Mouse (Mus musculus): ENCODE results near the gene Ifna12. TPM values are rescaled to one million over a fixed set of nuclear protein-coding genes. Genes with fewer than 3 reads are reported as not detected.
"Not testable (repeated sequence)": the region's sequence is repeated elsewhere in the genome, so short reads cannot be mapped to it uniquely, and the experiment has no call there.

Gene Ifna12
- polyA plus RNA-seq, 1 experiment = not detected

GRCm38 (mm10) chr4:88634311-88634710, 31.1 kb upstream of the Ifna12 start, which contains the start of gene C87499:
C87499 (minus strand) TSS chr4:88634411.
- no peak for TF ChIP-seq USF1 (IDR thresholded peaks at IDR 0.05; ENCODE audit: low read depth)
- no peak for TF ChIP-seq MYOD1 (IDR thresholded peaks at IDR 0.05; ENCODE audit: control insufficient read depth, insufficient read length, low read depth)
- no peak for TF ChIP-seq MAX (IDR thresholded peaks at IDR 0.05)
- TF ChIP-seq FOSL1 (IDR thresholded peaks at IDR 0.05; ENCODE audit: insufficient read depth, low read length, poor library complexity, severe bottlenecking) = no peak
- TF ChIP-seq CTCF (IDR thresholded peaks at IDR 0.05; ENCODE audit: control insufficient read depth, insufficient read depth, insufficient read length) = no peak
- TF ChIP-seq CEBPB (IDR thresholded peaks at IDR 0.05; ENCODE audit: low read depth) = no peak
- no peak for TF ChIP-seq MYOG (IDR thresholded peaks at IDR 0.05; ENCODE audit: control insufficient read depth, extremely low read depth, insufficient read length)
- no peak within 1 kb of the TSS for H3K4me3 ChIP-seq (ENCODE audit: insufficient read depth, poor library complexity, severe bottlenecking)
- H3K79me3 ChIP-seq (ENCODE audit: low read depth) = no peaks in the 10 kb centered on the region
- no peaks in the 10 kb centered on the region for H3K27me3 ChIP-seq (ENCODE audit: control insufficient read depth, insufficient read depth, insufficient read length)
- no peaks in the 10 kb centered on the region for H3K79me2 ChIP-seq (ENCODE audit: control insufficient read depth, insufficient read depth)
- no peak within 1 kb of the TSS for H3ac ChIP-seq (ENCODE audit: control insufficient read depth, insufficient read length, low read depth)
- no peaks in the 10 kb centered on the region for H3K36me3 ChIP-seq (ENCODE audit: control insufficient read depth, insufficient read depth)

DNA sequence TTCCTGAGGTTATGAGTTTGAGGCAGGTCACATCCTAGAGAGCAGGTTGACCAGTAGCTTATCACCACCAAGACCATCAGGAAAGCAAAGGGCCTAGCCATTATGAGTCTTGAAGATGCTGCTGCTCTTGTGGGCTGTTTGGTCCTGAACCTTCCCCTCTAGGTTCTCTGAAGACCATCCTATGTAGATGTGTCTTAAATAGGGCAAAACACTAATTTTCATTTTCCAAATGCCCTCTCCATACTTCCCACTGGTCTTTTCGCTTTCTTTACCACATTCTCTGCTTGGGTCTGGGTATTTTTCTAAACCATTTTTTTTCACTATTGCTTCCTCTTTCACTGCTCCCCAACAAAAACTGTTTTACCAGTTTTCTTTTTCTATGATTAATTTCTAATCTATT, 10.9 kb downstream of the Ifna12 start, which contains the start of gene Ifna9:
TSS of gene Ifna9 (minus strand) at position 101 of the 400 bp plus-strand sequence.
- no peak for TF ChIP-seq MAX (IDR thresholded peaks at IDR 0.05)
- TF ChIP-seq CTCF (IDR thresholded peaks at IDR 0.05; ENCODE audit: control insufficient read depth, insufficient read depth, insufficient read length) = no peak
- TF ChIP-seq MYOG (IDR thresholded peaks at IDR 0.05; ENCODE audit: control insufficient read depth, extremely low read depth, insufficient read length) = no peak
- TF ChIP-seq MYOD1 (IDR thresholded peaks at IDR 0.05; ENCODE audit: control insufficient read depth, insufficient read length, low read depth) = no peak
- TF ChIP-seq CEBPB (IDR thresholded peaks at IDR 0.05; ENCODE audit: low read depth) = no peak
- TF ChIP-seq USF1 (IDR thresholded peaks at IDR 0.05; ENCODE audit: low read depth) = no peak
- no peak for TF ChIP-seq FOSL1 (IDR thresholded peaks at IDR 0.05; ENCODE audit: insufficient read depth, low read length, poor library complexity, severe bottlenecking)

GRCm38 (mm10) chr4:88571698-88572097, 31.5 kb downstream of the Ifna12 start, which contains the start of gene Ifna14:
Ifna14 (minus strand) TSS chr4:88571798.
- Histone ChIP-seq H3K79me2 (ENCODE audit: control insufficient read depth, insufficient read depth) (no peaks in the 10 kb centered on the region), H3K4me3 (ENCODE audit: insufficient read depth, poor library complexity, severe bottlenecking) (no peak within 1 kb of the TSS), H3K27me3 (ENCODE audit: control insufficient read depth, insufficient read depth, insufficient read length) (peaks cover 5% of the 10 kb centered on the region), H3K79me3 (ENCODE audit: low read depth) (no peaks in the 10 kb centered on the region), H3ac (ENCODE audit: control insufficient read depth, insufficient read length, low read depth) (no peak within 1 kb of the TSS), H3K36me3 (ENCODE audit: control insufficient read depth, insufficient read depth) (no peaks in the 10 kb centered on the region)
- TF ChIP-seq MYOG (IDR thresholded peaks at IDR 0.05; ENCODE audit: control insufficient read depth, extremely low read depth, insufficient read length) (no peak), FOSL1 (IDR thresholded peaks at IDR 0.05; ENCODE audit: insufficient read depth, low read length, poor library complexity, severe bottlenecking) (no peak), USF1 (IDR thresholded peaks at IDR 0.05; ENCODE audit: low read depth) (no peak), MYOD1 (IDR thresholded peaks at IDR 0.05; ENCODE audit: control insufficient read depth, insufficient read length, low read depth) (no peak), CTCF (IDR thresholded peaks at IDR 0.05; ENCODE audit: control insufficient read depth, insufficient read depth, insufficient read length) (no peak)

More for the DNA sequence above, 10.9 kb downstream of the Ifna12 start, which contains the start of gene Ifna9:
- no peaks in the 10 kb centered on the region for H3K79me2 ChIP-seq (ENCODE audit: control insufficient read depth, insufficient read depth)
- no peak within 1 kb of the TSS for H3ac ChIP-seq (ENCODE audit: control insufficient read depth, insufficient read length, low read depth)
- H3K79me3 ChIP-seq (ENCODE audit: low read depth) = no peaks in the 10 kb centered on the region
- H3K36me3 ChIP-seq (ENCODE audit: control insufficient read depth, insufficient read depth) = no peaks in the 10 kb centered on the region
- H3K4me3 ChIP-seq (ENCODE audit: insufficient read depth, poor library complexity, severe bottlenecking) = no peak within 1 kb of the TSS
- no peaks in the 10 kb centered on the region for H3K27me3 ChIP-seq (ENCODE audit: control insufficient read depth, insufficient read depth, insufficient read length)

GRCm38 (mm10) chr4:88561791-88562190, 41.4 kb downstream of the Ifna12 start:
- TF ChIP-seq MYOD1 (IDR thresholded peaks at IDR 0.05; ENCODE audit: control insufficient read depth, insufficient read length, low read depth) (no peak), CEBPB (IDR thresholded peaks at IDR 0.05; ENCODE audit: low read depth) (no peak), MYOG (IDR thresholded peaks at IDR 0.05; ENCODE audit: control insufficient read depth, extremely low read depth, insufficient read length) (no peak), USF1 (IDR thresholded peaks at IDR 0.05; ENCODE audit: low read depth) (no peak), FOSL1 (IDR thresholded peaks at IDR 0.05; ENCODE audit: insufficient read depth, low read length, poor library complexity, severe bottlenecking) (no peak), CTCF (IDR thresholded peaks at IDR 0.05; ENCODE audit: control insufficient read depth, insufficient read depth, insufficient read length) (no peak), MAX (IDR thresholded peaks at IDR 0.05) (no peak)
- Histone ChIP-seq H3K4me3 (ENCODE audit: insufficient read depth, poor library complexity, severe bottlenecking) (no peak overlapping the region), H3K36me3 (ENCODE audit: control insufficient read depth, insufficient read depth) (no peaks in the 10 kb centered on the region), H3K27me3 (ENCODE audit: control insufficient read depth, insufficient read depth, insufficient read length) (no peaks in the 10 kb centered on the region), H3ac (ENCODE audit: control insufficient read depth, insufficient read length, low read depth) (no peak overlapping the region), H3K79me2 (ENCODE audit: control insufficient read depth, insufficient read depth) (no peaks in the 10 kb centered on the region), H3K79me3 (ENCODE audit: low read depth) (no peaks in the 10 kb centered on the region)

DNA sequence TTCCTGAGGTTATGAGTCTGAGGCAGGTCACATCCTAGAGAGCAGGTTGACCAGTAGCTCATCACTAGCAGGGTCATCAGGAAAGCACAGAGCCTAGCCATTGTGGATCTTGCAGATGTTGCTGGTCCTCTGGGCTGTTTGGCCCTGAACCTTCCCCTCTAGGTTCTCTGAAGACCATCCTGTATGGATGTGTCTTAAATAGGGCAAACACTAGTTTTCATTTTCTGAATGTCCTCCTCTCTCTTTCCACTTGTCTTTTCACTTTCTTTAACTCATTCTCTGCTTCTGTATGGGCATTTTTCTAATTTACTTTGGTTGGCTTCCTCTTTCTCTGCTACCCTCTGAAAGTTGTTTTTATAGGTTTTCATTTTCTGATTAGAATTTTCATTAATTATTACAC, 45.0 kb downstream of the Ifna12 start, which contains the start of gene Ifna15:
TSS of gene Ifna15 (minus strand) at position 101 of the 400 bp plus-strand sequence.
- H3K79me2 ChIP-seq (ENCODE audit: control insufficient read depth, insufficient read depth); H3ac ChIP-seq (ENCODE audit: control insufficient read depth, insufficient read length, low read depth); H3K36me3 ChIP-seq (ENCODE audit: control insufficient read depth, insufficient read depth); H3K27me3 ChIP-seq (ENCODE audit: control insufficient read depth, insufficient read depth, insufficient read length); H3K4me3 ChIP-seq (ENCODE audit: insufficient read depth, poor library complexity, severe bottlenecking); H3K79me3 ChIP-seq (ENCODE audit: low read depth): not testable (repeated sequence)

Other genes starting within 250 kb of the Ifna12 start
- gene Hacd4, start 164.4 kb downstream of the Ifna12 start, polyA plus RNA-seq (2012; fragmentation: generic; extraction: Trizol) = 1.7 TPM
- not detected for gene Ifnb1, start 80.6 kb downstream of the Ifna12 start, polyA plus RNA-seq (2012; fragmentation: generic; extraction: Trizol)
- gene Ifna15, start 45.1 kb downstream of the Ifna12 start, polyA plus RNA-seq (2012; fragmentation: generic; extraction: Trizol) = not detected
- not detected for gene Ifna14, start 31.6 kb downstream of the Ifna12 start, polyA plus RNA-seq (2012; fragmentation: generic; extraction: Trizol)
- not detected for gene Ifna9, start 11.0 kb downstream of the Ifna12 start, polyA plus RNA-seq (2012; fragmentation: generic; extraction: Trizol)
- not detected for gene C87499, start 31.0 kb upstream of the Ifna12 start, polyA plus RNA-seq (2012; fragmentation: generic; extraction: Trizol)
- gene Ifna13, start 41.1 kb upstream of the Ifna12 start, polyA plus RNA-seq (2012; fragmentation: generic; extraction: Trizol) = not detected
- not detected for gene Ifna16, start 73.5 kb upstream of the Ifna12 start, polyA plus RNA-seq (2012; fragmentation: generic; extraction: Trizol)
- gene Ifna2, start 80.5 kb upstream of the Ifna12 start, polyA plus RNA-seq (2012; fragmentation: generic; extraction: Trizol) = not detected
- not detected for gene Ifnab, start 88.0 kb upstream of the Ifna12 start, polyA plus RNA-seq (2012; fragmentation: generic; extraction: Trizol)
- gene Gm26566, start 118.4 kb upstream of the Ifna12 start, polyA plus RNA-seq (2012; fragmentation: generic; extraction: Trizol) = 1.9 TPM
- gene Klhl9, start 119.1 kb upstream of the Ifna12 start, polyA plus RNA-seq (2012; fragmentation: generic; extraction: Trizol) = 11.6 TPM
- not detected for gene Gm13271, start 151.5 kb upstream of the Ifna12 start, polyA plus RNA-seq (2012; fragmentation: generic; extraction: Trizol)
- not detected for gene Gm13283, start 156.7 kb upstream of the Ifna12 start, polyA plus RNA-seq (2012; fragmentation: generic; extraction: Trizol)
- gene Gm13290, start 170.5 kb upstream of the Ifna12 start, polyA plus RNA-seq (2012; fragmentation: generic; extraction: Trizol) = 1.3 TPM
- gene Gm13289, start 173.5 kb upstream of the Ifna12 start, polyA plus RNA-seq (2012; fragmentation: generic; extraction: Trizol) = not detected
- not detected for gene Gm13272, start 176.5 kb upstream of the Ifna12 start, polyA plus RNA-seq (2012; fragmentation: generic; extraction: Trizol)
- gene Ifnz, start 178.8 kb upstream of the Ifna12 start, polyA plus RNA-seq (2012; fragmentation: generic; extraction: Trizol) = not detected
- 0.92 TPM for gene Gm13276, start 182.3 kb upstream of the Ifna12 start, polyA plus RNA-seq (2012; fragmentation: generic; extraction: Trizol)
- not detected for gene Gm13277, start 185.3 kb upstream of the Ifna12 start, polyA plus RNA-seq (2012; fragmentation: generic; extraction: Trizol)
- not detected for gene Gm13278, start 188.2 kb upstream of the Ifna12 start, polyA plus RNA-seq (2012; fragmentation: generic; extraction: Trizol)
- gene Gm13275, start 191.1 kb upstream of the Ifna12 start, polyA plus RNA-seq (2012; fragmentation: generic; extraction: Trizol) = 0.42 TPM
- gene Gm13279, start 194.0 kb upstream of the Ifna12 start, polyA plus RNA-seq (2012; fragmentation: generic; extraction: Trizol) = not detected
- gene Gm13285, start 196.3 kb upstream of the Ifna12 start, polyA plus RNA-seq (2012; fragmentation: generic; extraction: Trizol) = not detected
- 0.42 TPM for gene Gm13287, start 199.9 kb upstream of the Ifna12 start, polyA plus RNA-seq (2012; fragmentation: generic; extraction: Trizol)
- gene Gm13288, start 202.2 kb upstream of the Ifna12 start, polyA plus RNA-seq (2012; fragmentation: generic; extraction: Trizol) = 0.18 TPM
- not detected for gene Ifna7, start 212.9 kb upstream of the Ifna12 start, polyA plus RNA-seq (2012; fragmentation: generic; extraction: Trizol)
- gene Ifna11, start 216.6 kb upstream of the Ifna12 start, polyA plus RNA-seq (2012; fragmentation: generic; extraction: Trizol) = not detected
- gene Ifna6, start 224.0 kb upstream of the Ifna12 start, polyA plus RNA-seq (2012; fragmentation: generic; extraction: Trizol) = not detected
- not detected for gene Ifna5, start 232.1 kb upstream of the Ifna12 start, polyA plus RNA-seq (2012; fragmentation: generic; extraction: Trizol)
- not detected for gene Ifna4, start 238.5 kb upstream of the Ifna12 start, polyA plus RNA-seq (2012; fragmentation: generic; extraction: Trizol)
- gene Ifna1, start 246.7 kb upstream of the Ifna12 start, polyA plus RNA-seq (2012; fragmentation: generic; extraction: Trizol) = not detected

Measured in C2C12 (cell line).